Mouse (Mus musculus): ENCODE measurements around the gene Spib. TPM values are rescaled to one million over a fixed set of nuclear protein-coding genes. Genes with fewer than 3 reads are reported as not detected.

Gene Spib
- polyA plus RNA-seq, 1 experiment, result 55.6 TPM

DNA sequence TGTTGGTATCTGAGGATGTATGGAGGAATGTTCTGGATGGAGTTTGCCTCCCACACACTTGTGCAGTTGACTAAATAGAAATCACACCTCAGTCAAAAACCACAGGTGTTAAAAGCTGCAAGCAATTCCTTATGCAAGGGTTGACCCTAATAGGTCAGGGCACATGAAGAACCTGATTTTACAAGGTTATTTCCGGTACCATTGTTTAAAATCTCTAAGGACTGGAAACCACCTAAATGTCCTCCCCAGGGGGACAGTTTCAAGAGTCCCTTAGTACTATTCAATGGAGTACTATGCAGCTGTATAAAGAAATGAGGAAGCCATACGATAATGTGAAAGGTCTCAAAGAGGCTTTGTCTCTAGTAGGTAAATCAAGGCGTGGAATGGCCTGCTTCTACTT is 14.4 kb upstream of the Spib start:
- TF ChIP-seq CTCF (IDR thresholded peaks at IDR 0.05; ENCODE audit: control insufficient read depth, insufficient read depth, low read length) (no peak), POLR2A (IDR thresholded peaks at IDR 0.05; ENCODE audit: borderline replicate concordance, control insufficient read depth, low read depth, low read length) (no peak)
- 87% methylated on average over 3 of the region's 3 CpGs for WGBS
- Histone ChIP-seq H3K4me3 (replicated peaks; ENCODE audit: control insufficient read depth, low read depth, low read length) (no peak overlapping the region), H3K27ac (ENCODE audit: control insufficient read depth, insufficient read depth, low read depth, low read length, poor library complexity) (no peak overlapping the region), H3K4me1 (ENCODE audit: control insufficient read depth, insufficient read depth, low read length) (peaks cover 9% of the 10 kb centered on the region; the same call in 1 of the 2 replicates)

DNA sequence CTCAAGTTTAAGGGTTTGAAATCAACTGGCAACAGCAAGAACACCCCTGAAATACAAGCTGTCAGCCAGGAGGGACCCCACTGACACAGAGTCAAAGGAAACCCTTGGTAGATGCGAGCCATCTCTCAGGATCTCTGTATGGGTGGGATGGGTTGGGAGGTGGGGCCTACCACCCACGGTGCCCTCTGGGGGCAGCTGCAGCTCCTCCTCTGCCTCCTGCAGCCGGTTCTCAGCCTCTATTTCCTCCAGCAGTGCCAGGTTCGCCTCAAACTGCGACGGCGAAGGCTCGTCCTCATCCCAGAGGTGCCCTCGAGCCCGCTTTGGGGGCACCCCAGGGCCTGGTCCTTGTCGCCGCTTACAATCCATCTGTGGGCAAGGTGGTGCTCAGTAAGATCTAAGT is 11.2 kb upstream of the Spib start:
- Histone ChIP-seq H3K4me1 (ENCODE audit: control insufficient read depth, insufficient read depth, low read length) (peaks cover 7% of the 10 kb centered on the region; the same call in 1 of the 2 replicates), H3K27ac (ENCODE audit: control insufficient read depth, insufficient read depth, low read depth, low read length, poor library complexity) (no peak overlapping the region), H3K4me3 (replicated peaks; ENCODE audit: control insufficient read depth, low read depth, low read length) (no peak overlapping the region)
- TF ChIP-seq CTCF (IDR thresholded peaks at IDR 0.05; ENCODE audit: control insufficient read depth, insufficient read depth, low read length), result no peak
- TF ChIP-seq POLR2A (IDR thresholded peaks at IDR 0.05; ENCODE audit: borderline replicate concordance, control insufficient read depth, low read depth, low read length), result no peak
- 85% methylated on average over 12 of the region's 12 CpGs for WGBS

DNA sequence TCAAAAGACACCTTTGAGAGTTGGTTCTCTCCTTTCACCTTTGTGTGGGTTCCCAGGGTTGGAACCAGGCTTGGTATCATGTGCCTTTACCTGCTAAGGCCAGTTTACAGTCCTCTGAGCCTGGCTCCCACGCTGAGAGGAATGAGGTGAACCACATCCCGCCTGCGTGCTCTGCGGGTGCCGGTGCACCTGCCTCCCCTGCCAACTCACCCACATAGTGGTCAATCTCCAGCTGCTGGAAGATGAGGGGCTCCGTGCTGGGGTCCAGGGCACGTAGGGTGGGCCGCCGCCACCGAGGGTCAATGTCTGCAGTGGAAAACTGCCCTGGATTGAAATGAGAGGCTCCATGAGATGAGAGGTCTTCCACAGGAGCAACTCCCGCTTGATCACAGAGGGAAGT is 10.7 kb upstream of the Spib start:
- 94% methylated on average over 11 of the region's 11 CpGs for WGBS
- H3K27ac ChIP-seq (ENCODE audit: control insufficient read depth, insufficient read depth, low read depth, low read length, poor library complexity), result no peak overlapping the region

DNA sequence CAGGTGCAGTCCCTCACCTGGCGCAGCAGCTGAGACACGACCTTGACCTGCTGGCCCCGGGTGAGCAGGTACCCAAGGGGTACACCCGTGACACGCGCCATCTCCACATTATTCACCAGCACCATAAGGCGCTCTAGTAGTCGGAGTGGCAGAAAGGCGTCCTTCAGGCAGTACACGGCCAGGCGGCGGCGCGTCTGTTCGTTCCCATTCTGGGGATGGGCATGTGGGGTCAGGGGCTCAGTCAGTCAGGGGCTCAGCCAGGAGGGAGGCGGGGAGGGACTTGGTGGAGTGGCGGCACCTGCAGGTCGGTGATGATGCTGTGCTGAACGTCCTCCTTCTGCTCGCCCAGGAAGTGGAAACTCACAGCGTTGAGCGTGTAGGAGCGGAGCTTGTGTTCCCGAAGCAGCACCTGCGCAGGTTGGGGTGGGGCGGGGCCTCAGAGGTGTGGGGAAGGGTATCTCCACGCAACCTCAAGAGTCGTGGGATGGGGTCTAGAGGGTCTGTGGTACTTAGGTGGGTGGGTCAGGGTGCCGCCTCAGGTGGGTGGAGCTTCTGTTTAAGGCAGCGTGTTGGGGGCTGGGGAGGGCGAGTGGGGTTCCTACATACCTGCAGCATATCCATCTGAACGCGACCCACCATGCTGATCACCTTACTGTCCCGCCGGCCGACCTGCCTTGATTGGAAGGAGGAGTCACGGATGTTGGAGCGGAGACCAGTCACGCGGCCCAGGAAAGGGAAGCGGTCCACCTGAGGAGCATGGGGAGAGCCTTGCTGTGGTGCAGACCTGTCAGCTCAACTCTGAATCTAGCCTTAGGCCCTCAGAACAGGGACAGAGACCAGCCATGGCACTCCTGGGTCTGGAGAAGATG is 7.1 kb upstream of the Spib start:
- WGBS, result 93% methylated on average over 41 of the region's 41 CpGs
- peaks cover 1% of the 10 kb centered on the region for H3K4me1 ChIP-seq (ENCODE audit: control insufficient read depth, insufficient read depth, low read length)
- TF ChIP-seq POLR2A (IDR thresholded peaks at IDR 0.05; ENCODE audit: borderline replicate concordance, control insufficient read depth, low read depth, low read length) (no peak), CTCF (IDR thresholded peaks at IDR 0.05; ENCODE audit: control insufficient read depth, insufficient read depth, low read length) (no peak)
- no peak overlapping the region for H3K27ac ChIP-seq (ENCODE audit: control insufficient read depth, insufficient read depth, low read depth, low read length, poor library complexity)
- no peak overlapping the region for H3K4me3 ChIP-seq (replicated peaks; ENCODE audit: control insufficient read depth, low read depth, low read length)

More for the DNA sequence above, 10.7 kb upstream of the Spib start:
- TF ChIP-seq POLR2A (IDR thresholded peaks at IDR 0.05; ENCODE audit: borderline replicate concordance, control insufficient read depth, low read depth, low read length), result no peak
- TF ChIP-seq CTCF (IDR thresholded peaks at IDR 0.05; ENCODE audit: control insufficient read depth, insufficient read depth, low read length), result no peak
- Histone ChIP-seq H3K4me1 (ENCODE audit: control insufficient read depth, insufficient read depth, low read length) (peaks cover 4% of the 10 kb centered on the region; the same call in 1 of the 2 replicates), H3K4me3 (replicated peaks; ENCODE audit: control insufficient read depth, low read depth, low read length) (no peak overlapping the region)

DNA sequence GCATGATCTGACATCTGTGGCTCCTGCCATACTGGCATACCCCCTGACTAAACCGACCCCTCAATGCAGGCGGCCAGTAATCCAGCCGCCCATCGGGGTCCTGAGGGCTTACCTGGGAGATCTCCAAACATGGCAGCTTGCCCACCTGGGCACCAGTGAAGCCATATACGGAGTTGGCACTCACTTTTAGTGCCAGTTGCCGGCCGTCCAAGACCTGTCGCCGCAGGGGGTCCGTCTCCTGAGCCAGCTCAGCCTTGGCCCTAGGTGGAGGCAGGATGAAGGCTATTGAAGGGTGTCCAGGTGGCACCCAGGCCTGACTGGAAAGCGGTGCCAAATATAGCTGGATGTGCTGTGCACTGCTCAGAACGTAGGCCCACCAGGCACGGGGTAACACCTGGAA is 5.6 kb upstream of the Spib start:
- TF ChIP-seq CTCF (IDR thresholded peaks at IDR 0.05; ENCODE audit: control insufficient read depth, insufficient read depth, low read length), result no peak
- TF ChIP-seq POLR2A (IDR thresholded peaks at IDR 0.05; ENCODE audit: borderline replicate concordance, control insufficient read depth, low read depth, low read length), result 0 out of 2 replicates have a peak, but pooled peaks have one; percentile 14
- no peak overlapping the region for H3K4me3 ChIP-seq (replicated peaks; ENCODE audit: control insufficient read depth, low read depth, low read length)
- 92% methylated on average over 13 of the region's 13 CpGs for WGBS
- H3K27ac ChIP-seq (ENCODE audit: control insufficient read depth, insufficient read depth, low read depth, low read length, poor library complexity), result no peak overlapping the region
- peaks cover 3% of the 10 kb centered on the region for H3K4me1 ChIP-seq (ENCODE audit: control insufficient read depth, insufficient read depth, low read length)

DNA sequence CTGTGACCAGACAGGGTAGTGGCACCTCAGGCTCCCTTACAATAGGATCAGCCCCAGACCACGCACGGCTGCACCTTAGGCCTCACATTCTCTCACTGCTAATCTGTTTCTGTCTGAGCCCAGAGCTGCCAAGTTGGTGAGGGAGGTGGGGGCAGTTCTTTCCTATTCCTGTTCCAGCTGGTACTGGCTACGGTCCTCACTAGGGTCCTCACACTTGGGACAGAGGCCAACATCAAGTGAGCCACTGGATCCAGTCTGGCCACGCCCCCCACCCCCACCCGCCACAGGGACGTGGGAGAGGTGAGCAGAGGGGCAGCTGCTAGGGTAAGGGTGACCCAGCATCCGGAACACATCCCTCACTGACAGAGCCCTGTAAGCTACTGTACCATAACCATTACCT is 5.1 kb upstream of the Spib start:
- peak overlapping the region; percentile 57; the same call in 1 of the 2 replicates for H3K27ac ChIP-seq (ENCODE audit: control insufficient read depth, insufficient read depth, low read depth, low read length, poor library complexity)

DNA sequence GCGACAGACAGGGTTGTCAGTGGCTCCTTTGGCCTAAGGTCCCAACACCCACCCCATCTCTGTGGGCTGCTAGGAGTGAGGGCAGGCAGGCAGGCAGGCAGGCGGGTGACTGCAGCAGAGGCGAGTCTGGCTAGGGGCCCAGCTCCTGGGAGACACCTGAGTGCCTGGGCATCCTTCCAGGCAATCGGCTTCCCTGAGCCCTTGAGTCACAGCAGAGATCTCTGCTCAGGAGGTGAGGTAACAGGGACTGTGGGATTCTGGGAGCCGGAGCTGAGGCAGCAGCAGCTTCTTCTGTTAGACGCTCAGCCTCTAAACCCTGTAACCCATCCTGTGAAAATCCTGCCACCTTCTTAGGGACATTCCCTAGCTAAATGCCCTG is 4.7 kb upstream of the Spib start:
- WGBS, result 82% methylated on average over 6 of the region's 6 CpGs
- peak overlapping the region; percentile 57 for H3K27ac ChIP-seq (ENCODE audit: control insufficient read depth, insufficient read depth, low read depth, low read length, poor library complexity)

More for the DNA sequence above, 5.1 kb upstream of the Spib start:
- WGBS, result 84% methylated on average over 7 of the region's 7 CpGs
- TF ChIP-seq POLR2A (IDR thresholded peaks at IDR 0.05; ENCODE audit: borderline replicate concordance, control insufficient read depth, low read depth, low read length) (no peak), CTCF (IDR thresholded peaks at IDR 0.05; ENCODE audit: control insufficient read depth, insufficient read depth, low read length) (no peak)
- no peak overlapping the region for H3K4me3 ChIP-seq (replicated peaks; ENCODE audit: control insufficient read depth, low read depth, low read length)
- peaks cover 3% of the 10 kb centered on the region for H3K4me1 ChIP-seq (ENCODE audit: control insufficient read depth, insufficient read depth, low read length)

DNA sequence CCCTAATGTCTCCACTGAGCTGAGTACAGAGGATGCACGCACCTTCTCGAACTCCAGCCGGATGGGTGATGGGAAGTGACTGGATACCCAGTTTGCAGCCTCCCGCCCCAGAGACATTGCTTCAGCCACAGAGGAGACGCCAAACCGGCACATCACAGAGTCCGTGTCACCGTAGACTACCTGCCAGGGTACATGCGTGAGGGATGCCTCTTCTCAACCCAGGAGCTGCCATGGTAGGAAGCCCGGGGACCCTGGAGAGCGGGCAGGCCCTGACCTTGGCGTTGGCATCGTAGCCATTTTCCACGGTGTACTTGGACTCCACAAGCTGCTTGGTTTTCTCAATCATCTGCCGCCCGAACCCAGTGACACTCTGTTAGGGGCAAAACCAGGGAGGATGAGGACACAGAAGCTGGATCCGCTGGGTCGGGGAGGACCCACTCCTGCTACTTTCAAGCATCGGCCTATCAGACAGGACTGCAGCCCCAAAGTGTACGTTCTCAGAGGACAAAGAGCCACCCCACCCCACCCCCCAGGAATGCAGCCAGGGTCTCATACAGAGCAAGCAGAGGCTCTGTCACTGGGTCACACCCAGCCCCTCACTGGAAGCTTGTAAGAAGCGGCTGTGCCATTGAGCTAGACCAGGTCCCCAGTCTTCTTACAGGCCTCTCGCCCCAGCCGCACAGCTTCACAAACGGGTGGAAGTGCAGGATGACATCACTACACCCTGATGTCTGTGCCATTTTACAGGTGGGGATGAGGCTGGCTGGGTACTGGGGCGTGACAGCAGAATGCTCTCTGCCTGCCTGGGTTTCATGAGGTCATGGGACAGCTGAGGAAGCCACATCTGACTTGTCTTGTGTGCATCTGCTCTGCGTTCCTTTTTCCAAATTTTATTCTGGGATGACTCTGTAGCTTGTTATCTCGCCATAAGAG is 4.1 kb upstream of the Spib start:
- Histone ChIP-seq H3K4me1 (ENCODE audit: control insufficient read depth, insufficient read depth, low read length) (peaks cover 3% of the 10 kb centered on the region), H3K4me3 (replicated peaks; ENCODE audit: control insufficient read depth, low read depth, low read length) (no peak overlapping the region), H3K27ac (ENCODE audit: control insufficient read depth, insufficient read depth, low read depth, low read length, poor library complexity) (peak overlapping the region; percentile 57)
- TF ChIP-seq CTCF (IDR thresholded peaks at IDR 0.05; ENCODE audit: control insufficient read depth, insufficient read depth, low read length) (no peak), POLR2A (IDR thresholded peaks at IDR 0.05; ENCODE audit: borderline replicate concordance, control insufficient read depth, low read depth, low read length) (no peak)
- 90% methylated on average over 27 of the region's 27 CpGs for WGBS

More for the DNA sequence above, 4.7 kb upstream of the Spib start:
- H3K4me3 ChIP-seq (replicated peaks; ENCODE audit: control insufficient read depth, low read depth, low read length), result no peak overlapping the region
- H3K4me1 ChIP-seq (ENCODE audit: control insufficient read depth, insufficient read depth, low read length), result peaks cover 3% of the 10 kb centered on the region
- TF ChIP-seq CTCF (IDR thresholded peaks at IDR 0.05; ENCODE audit: control insufficient read depth, insufficient read depth, low read length) (no peak), POLR2A (IDR thresholded peaks at IDR 0.05; ENCODE audit: borderline replicate concordance, control insufficient read depth, low read depth, low read length) (no peak)
